Mouse (Mus musculus) embryonic facial prominence, embryonic 14.5 days (tissue): Measurements from ENCODE around the gene Sf3b5. TPM values are rescaled to one million over a fixed set of nuclear protein-coding genes. Genes with fewer than 3 reads are reported as not detected.

Source experiments
- ATAC-seq: fragments of 200-750 bp; cut with Nextera tagmentation; 2 replicates; pipeline ENCODE4 v1.8.0; 2017; ENCODE audit warnings: low read depth, moderate number of reproducible peaks, moderate TSS enrichment
- DNase-seq: peaks from one replicate; pipeline ENCODE4 v3.0.0-alpha.2; 2015; ENCODE audit warnings: low spot score
- H3K27ac ChIP-seq: fragments of 300-500 bp; sonication (generic); replicated peaks from 2 replicates; pipeline ENCODE4 v1.5.1; 2014; ENCODE audit warnings: low read depth, mild to moderate bottlenecking, low read length, moderate library complexity
- H3K27me3 ChIP-seq: fragments of 300-500 bp; sonication (generic); replicated peaks from 2 replicates; pipeline ENCODE4 v1.6.1; 2014; ENCODE audit warnings: low read length; ENCODE audit not compliant: control insufficient read depth, insufficient read depth
- H3K36me3 ChIP-seq: fragments of 300-500 bp; sonication (generic); 2 replicates; pipeline ENCODE4 v1.6.1; 2014; ENCODE audit warnings: low read length, mixed read lengths; ENCODE audit not compliant: control insufficient read depth, insufficient read depth
- H3K4me1 ChIP-seq: fragments of 300-500 bp; sonication (generic); 2 replicates; pipeline ENCODE4 v1.6.1; 2014; ENCODE audit warnings: antibody characterized with exemption, low read length; ENCODE audit not compliant: control insufficient read depth, insufficient read depth
- H3K4me2 ChIP-seq: fragments of 300-500 bp; sonication (generic); 2 replicates; pipeline ENCODE4 v1.6.1; 2014; ENCODE audit warnings: low read depth, mild to moderate bottlenecking, low read length, moderate library complexity, mixed read lengths
- H3K4me3 ChIP-seq: fragments of 300-500 bp; sonication (generic); 2 replicates; pipeline ENCODE4 v1.5.1; 2014; ENCODE audit warnings: low read depth, mild to moderate bottlenecking, low read length
- H3K9ac ChIP-seq: fragments of 300-500 bp; sonication (generic); 2 replicates; pipeline ENCODE4 v1.6.1; 2014; ENCODE audit warnings: low read depth, mild to moderate bottlenecking, low read length, moderate library complexity, mixed read lengths
- H3K9me3 ChIP-seq: fragments of 300-500 bp; sonication (generic); 2 replicates; pipeline ENCODE4 v1.6.1; 2016; ENCODE audit warnings: low read length; ENCODE audit not compliant: control insufficient read depth
- WGBS: fragments of 180-500 bp; shearing (Covaris S2); extraction: QIAGEN DNeasy Blood & Tissue Kit; methylation state at CpG from one replicate; pipeline ENCODE4 v1.1.7; 2014; 5-methylcytosine and 5-hydroxymethylcytosine counted together
- polyA plus RNA-seq: library from polyadenylated mRNA; unstranded; fragments of >200 nt; fragmentation: Nextera tagmentation; extraction: Ambion mirVana; gene quantifications from 2 replicates; pipeline ENCODE4 v1.2.1, GENCODE M21; 2014

The Sf3b5 gene
- polyA plus RNA-seq, 1 experiment from 2014 or later, result 39.8 TPM

DNA sequence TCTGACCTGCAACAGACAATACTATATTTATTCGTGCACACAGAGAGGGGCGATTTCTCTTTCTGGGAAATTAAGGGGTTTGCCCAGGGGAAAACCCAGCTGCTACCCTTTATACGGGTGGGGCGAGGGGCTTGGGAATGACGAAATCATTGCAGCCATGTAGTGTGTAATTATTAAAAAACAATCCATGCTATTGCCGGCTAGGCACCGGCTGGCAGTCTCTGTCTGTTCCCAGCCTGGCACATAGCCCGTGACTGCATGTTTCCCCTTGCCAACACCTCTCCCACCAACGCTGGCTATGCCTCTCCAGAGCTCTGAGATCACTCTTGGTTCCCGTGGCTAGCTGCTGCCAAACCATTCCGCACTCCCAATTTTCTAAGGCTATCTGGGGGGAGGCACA lies 39.5 kb downstream of the Sf3b5 start:
- DNase-seq (no peak), ATAC-seq (no peak)
- no peak overlapping the region for H3K27ac ChIP-seq
- no peaks in the 10 kb centered on the region for H3K4me1 ChIP-seq
- no peak overlapping the region for H3K4me3 ChIP-seq
- no peaks in the 10 kb centered on the region for H3K9me3 ChIP-seq
- 83% methylated on average over 11 of the region's 11 CpGs for WGBS
- H3K36me3 ChIP-seq, result no peaks in the 10 kb centered on the region
- H3K9ac ChIP-seq, result no peak overlapping the region
- H3K4me2 ChIP-seq, result no peak overlapping the region
- H3K27me3 ChIP-seq, result no peaks in the 10 kb centered on the region

DNA sequence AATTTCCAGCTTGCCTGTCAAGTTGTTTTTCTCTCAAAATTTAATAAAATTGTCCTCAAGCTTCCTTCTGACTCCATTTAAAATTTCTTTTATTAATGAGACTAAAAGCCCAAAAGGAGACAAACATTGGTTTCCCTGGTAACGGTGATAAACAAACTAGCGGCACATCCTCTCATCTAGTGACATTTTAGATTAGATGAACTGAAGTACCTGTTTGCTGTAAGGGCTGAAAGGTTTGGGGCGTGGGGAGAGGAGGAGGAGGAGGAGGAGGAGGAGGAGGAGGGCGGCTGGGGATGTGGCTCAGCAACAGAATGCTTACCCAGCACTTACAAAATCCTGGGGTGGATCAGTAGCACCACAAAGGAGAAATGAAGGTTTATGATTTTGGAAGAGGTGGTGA lies 42.7 kb downstream of the Sf3b5 start:
- Histone ChIP-seq H3K4me2 (no peak overlapping the region), H3K9me3 (no peaks in the 10 kb centered on the region), H3K4me3 (no peak overlapping the region), H3K9ac (no peak overlapping the region), H3K27me3 (no peaks in the 10 kb centered on the region), H3K27ac (no peak overlapping the region), H3K4me1 (no peaks in the 10 kb centered on the region), H3K36me3 (no peaks in the 10 kb centered on the region)
- WGBS, result 41% methylated on average over 4 of the region's 4 CpGs
- ATAC-seq (no peak), DNase-seq (no peak)

DNA sequence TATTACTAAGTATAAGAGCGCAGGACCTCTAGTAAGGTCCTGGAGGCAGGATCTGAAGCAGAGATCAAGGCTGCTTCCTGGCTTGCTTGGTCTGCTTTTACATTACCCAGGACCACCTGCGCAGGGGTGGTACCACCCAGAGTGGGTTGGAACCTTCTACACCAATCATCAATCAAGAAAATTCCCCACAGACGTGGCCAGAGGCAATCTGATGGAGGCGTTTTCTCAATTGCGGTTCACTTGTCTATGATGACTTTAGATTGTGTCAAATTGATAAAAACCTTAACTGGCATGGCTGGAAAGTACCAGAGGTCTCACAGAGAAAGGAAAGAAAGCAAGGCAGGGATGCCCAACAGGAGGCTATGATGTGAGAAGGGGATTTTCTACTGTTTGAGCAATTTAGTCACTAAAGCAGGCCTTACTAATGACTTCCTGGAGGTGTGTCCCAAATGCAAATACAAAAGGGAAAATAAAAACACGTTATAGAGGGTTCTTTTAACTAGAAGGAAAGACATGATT lies 51.8 kb downstream of the Sf3b5 start:
- Histone ChIP-seq H3K27ac (no peak overlapping the region), H3K4me3 (no peak overlapping the region), H3K36me3 (no peaks in the 10 kb centered on the region), H3K4me1 (0 out of 2 replicates have a peak, but pooled peaks cover 5% of the 10 kb centered on the region), H3K27me3 (peaks cover 22% of the 10 kb centered on the region), H3K4me2 (no peak overlapping the region), H3K9me3 (no peaks in the 10 kb centered on the region), H3K9ac (no peak overlapping the region)
- DNase-seq, result no peak
- ATAC-seq, result no peak
- WGBS, result 80% methylated on average over 6 of the region's 6 CpGs

Other genes starting within 250 kb of the Sf3b5 start
- gene Utrn, start 136.0 kb upstream of the Sf3b5 start, polyA plus RNA-seq, result 69.2 and 73.3 TPM in 2 replicates
- gene Stx11, start 41.0 kb upstream of the Sf3b5 start, polyA plus RNA-seq, result 3.8 and 5.4 TPM in 2 replicates
- gene Plagl1, start 55.2 kb downstream of the Sf3b5 start, polyA plus RNA-seq, result 391 and 411 TPM in 2 replicates
- not detected in 2 replicates for gene Zc2hc1b, start 172.7 kb downstream of the Sf3b5 start, polyA plus RNA-seq
- gene Ltv1, start 187.8 kb downstream of the Sf3b5 start, polyA plus RNA-seq, result 72.2 and 77.3 TPM in 2 replicates